Mouse (Mus musculus) heart, postnatal 0 days (tissue): ENCODE measurements at regions not wholly inside any gene's neighbourhood (a gene's known extent, or its start where the extent isn't known, plus 50 kb on each side); places are given as distances from the start of the nearest gene placed in this dataset.

Source experiments
- ATAC-seq: fragments of 200-750 bp; cut with Nextera tagmentation; 2 replicates; pipeline ENCODE4 v1.8.0; 2017; ENCODE audit warnings: low read depth, moderate number of reproducible peaks, moderate library complexity; ENCODE audit not compliant: insufficient read depth
- DNase-seq: peaks from one replicate; pipeline ENCODE4 v3.0.0-alpha.2; 2016; ENCODE audit warnings: low spot score
- H3K27ac ChIP-seq: fragments of 300-500 bp; sonication (generic); 2 replicates; pipeline ENCODE4 v1.5.1; 2014; ENCODE audit warnings: low read depth, mild to moderate bottlenecking
- H3K27me3 ChIP-seq: fragments of 300-500 bp; sonication (generic); 2 replicates; pipeline ENCODE4 v1.6.1; 2014; ENCODE audit warnings: low read length, mixed read lengths; ENCODE audit not compliant: control insufficient read depth, insufficient read depth
- H3K36me3 ChIP-seq: fragments of 300-500 bp; sonication (generic); replicated peaks from 2 replicates; pipeline ENCODE4 v1.6.1; 2014; ENCODE audit warnings: low read length, mixed read lengths; ENCODE audit not compliant: control insufficient read depth, insufficient read depth
- H3K4me1 ChIP-seq: fragments of 300-500 bp; sonication (generic); 2 replicates; pipeline ENCODE4 v1.6.1; 2014; ENCODE audit warnings: antibody characterized with exemption; ENCODE audit not compliant: control insufficient read depth, insufficient read depth
- H3K4me2 ChIP-seq: fragments of 300-500 bp; sonication (generic); 2 replicates; pipeline ENCODE4 v1.6.1; 2014; ENCODE audit warnings: low read depth, mild to moderate bottlenecking, low read length, moderate library complexity
- H3K4me3 ChIP-seq: fragments of 300-500 bp; sonication (generic); 2 replicates; pipeline ENCODE4 v1.5.1; 2014; ENCODE audit warnings: low read depth, low read length
- H3K9ac ChIP-seq: fragments of 300-500 bp; sonication (generic); replicated peaks from 2 replicates; pipeline ENCODE4 v1.6.1; 2014; ENCODE audit warnings: low read depth, low read length, mixed read lengths
- H3K9me3 ChIP-seq: fragments of 300-500 bp; sonication (generic); replicated peaks from 2 replicates; pipeline ENCODE4 v1.6.1; 2016; ENCODE audit warnings: low read length; ENCODE audit not compliant: control insufficient read depth
- CTCF ChIP-seq: IDR thresholded peaks from 2 replicates; pipeline ENCODE4 v1.5.1; 2016; ENCODE audit warnings: antibody characterized with exemption, control low read depth, low read depth
- EP300 ChIP-seq: IDR thresholded peaks from 2 replicates; pipeline ENCODE4 v1.6.1; 2016; ENCODE audit warnings: antibody characterized with exemption, low read depth
- WGBS: fragments of 180-500 bp; shearing (Covaris S2); extraction: QIAGEN DNeasy Blood & Tissue Kit; methylation state at CpG from one replicate; pipeline ENCODE4 v1.1.7; 2014; 5-methylcytosine and 5-hydroxymethylcytosine counted together

DNA sequence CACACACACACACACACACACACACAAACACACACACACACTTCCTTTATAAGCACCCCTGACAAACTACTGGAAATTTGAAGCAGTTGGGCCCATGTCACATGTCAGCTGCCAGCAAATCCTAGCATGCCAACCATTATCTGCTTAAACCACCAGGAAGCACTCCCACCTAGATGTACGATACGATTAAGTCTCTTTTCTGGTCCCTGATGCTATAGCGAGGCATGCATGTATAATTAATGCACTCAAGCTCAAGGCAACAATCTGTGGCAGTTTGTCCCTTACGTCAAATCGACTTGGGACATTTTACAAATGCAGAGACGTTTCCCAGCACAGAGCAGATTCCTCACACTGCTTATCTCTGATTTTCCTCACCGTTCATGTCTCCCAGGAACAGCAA lies 673.2 kb downstream of the Sorcs1 start:
- no peaks in the 10 kb centered on the region for H3K4me1 ChIP-seq
- H3K4me3 ChIP-seq = no peak overlapping the region
- TF ChIP-seq CTCF = no peak
- TF ChIP-seq EP300 = no peak
- ATAC-seq (no peak), DNase-seq (no peak)
- WGBS = 22% methylated on average over 7 of the region's 7 CpGs
- H3K27me3 ChIP-seq = no peaks in the 10 kb centered on the region
- H3K27ac ChIP-seq = no peak overlapping the region
- no peak overlapping the region for H3K9ac ChIP-seq
- H3K9me3 ChIP-seq = no peaks in the 10 kb centered on the region
- H3K4me2 ChIP-seq = no peak overlapping the region
- H3K36me3 ChIP-seq = no peaks in the 10 kb centered on the region

DNA sequence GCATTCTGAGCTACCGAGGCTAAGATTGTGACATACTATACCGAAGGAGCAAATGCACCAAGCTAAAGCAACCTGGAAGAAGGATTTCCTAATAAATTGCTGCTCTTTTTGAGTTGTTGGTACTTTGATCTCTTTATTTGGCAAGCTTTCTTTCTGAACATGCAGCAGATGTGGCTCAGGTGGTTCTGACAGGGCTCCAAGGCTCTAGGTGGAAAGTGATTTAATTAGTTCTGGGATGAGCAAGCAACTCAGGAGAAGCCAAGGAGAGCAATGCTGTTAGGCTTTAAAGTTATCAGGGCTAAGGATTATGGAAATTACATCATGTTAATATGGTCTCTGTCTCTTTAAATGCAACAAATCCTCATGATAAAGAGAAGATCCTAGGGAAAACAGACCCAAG lies 692.6 kb downstream of the Sorcs1 start:
- Histone ChIP-seq H3K4me1 (no peaks in the 10 kb centered on the region), H3K9ac (no peak overlapping the region), H3K4me3 (no peak overlapping the region), H3K36me3 (no peaks in the 10 kb centered on the region), H3K9me3 (no peaks in the 10 kb centered on the region), H3K27ac (no peak overlapping the region), H3K27me3 (no peaks in the 10 kb centered on the region), H3K4me2 (no peak overlapping the region)
- 62% methylated on average over 2 of the region's 2 CpGs for WGBS
- DNase-seq (no peak), ATAC-seq (no peak)
- TF ChIP-seq CTCF = no peak
- no peak for TF ChIP-seq EP300

- no peak for TF ChIP-seq EP300
- TF ChIP-seq CTCF = no peak
- ATAC-seq = no peak
- DNase-seq = no peak
- H3K27ac ChIP-seq = no peak overlapping the region
- 61% methylated on average over 6 of the region's 6 CpGs for WGBS
- no peaks in the 10 kb centered on the region for H3K36me3 ChIP-seq
- H3K4me2 ChIP-seq = no peak overlapping the region
- no peaks in the 10 kb centered on the region for H3K4me1 ChIP-seq
- no peak overlapping the region for H3K4me3 ChIP-seq
- H3K9ac ChIP-seq = no peak overlapping the region
- no peaks in the 10 kb centered on the region for H3K27me3 ChIP-seq
- no peaks in the 10 kb centered on the region for H3K9me3 ChIP-seq
Measured at GRCm38 (mm10) chr19:49966284-49966841, 712.1 kb downstream of the Sorcs1 start.

DNA sequence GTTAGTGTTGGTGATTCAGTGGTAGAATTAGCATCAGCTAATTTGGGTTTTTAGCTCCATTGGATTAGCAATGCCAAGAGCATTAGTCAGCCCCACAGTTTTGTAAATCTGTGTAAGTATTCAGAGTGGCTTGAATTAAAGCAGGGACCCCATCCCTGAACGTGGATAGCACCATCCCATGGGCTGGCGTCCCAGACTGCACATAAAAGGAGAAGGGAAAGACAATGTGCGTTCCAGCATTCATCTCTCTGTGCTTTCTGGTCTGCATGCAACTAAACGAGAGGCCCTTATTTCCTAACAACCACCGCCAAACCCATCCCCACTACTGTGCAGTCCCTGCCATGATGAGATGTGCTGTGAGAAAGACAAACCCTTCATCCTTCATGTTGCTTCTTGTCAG lies 713.8 kb downstream of the Sorcs1 start:
- H3K36me3 ChIP-seq = no peaks in the 10 kb centered on the region
- H3K27ac ChIP-seq = no peak overlapping the region
- no peak overlapping the region for H3K9ac ChIP-seq
- TF ChIP-seq CTCF (no peak), EP300 (no peak)
- DNase-seq (no peak), ATAC-seq (no peak)
- H3K9me3 ChIP-seq = no peaks in the 10 kb centered on the region
- H3K27me3 ChIP-seq = no peaks in the 10 kb centered on the region
- H3K4me1 ChIP-seq = no peaks in the 10 kb centered on the region
- no peak overlapping the region for H3K4me2 ChIP-seq
- 70% methylated on average over 5 of the region's 5 CpGs for WGBS
- H3K4me3 ChIP-seq = no peak overlapping the region

- H3K9ac ChIP-seq = no peak overlapping the region
- H3K4me2 ChIP-seq = no peak overlapping the region
- ATAC-seq = no peak
- 37% methylated on average over 5 of the region's 5 CpGs for WGBS
- no peak for TF ChIP-seq EP300
- H3K4me1 ChIP-seq = no peaks in the 10 kb centered on the region
- no peaks in the 10 kb centered on the region for H3K36me3 ChIP-seq
- no peak for DNase-seq
- H3K9me3 ChIP-seq = no peaks in the 10 kb centered on the region
- H3K27me3 ChIP-seq = no peaks in the 10 kb centered on the region
- H3K27ac ChIP-seq = no peak overlapping the region
- H3K4me3 ChIP-seq = no peak overlapping the region
Measured at GRCm38 (mm10) chr19:49958517-49958916, 719.9 kb downstream of the Sorcs1 start.

- no peak overlapping the region for H3K9ac ChIP-seq
- no peaks in the 10 kb centered on the region for H3K9me3 ChIP-seq
- WGBS = 34% methylated on average over 3 of the region's 3 CpGs
- H3K4me3 ChIP-seq = no peak overlapping the region
- H3K4me1 ChIP-seq = no peaks in the 10 kb centered on the region
- no peak for ATAC-seq
- H3K36me3 ChIP-seq = no peaks in the 10 kb centered on the region
- no peak for TF ChIP-seq CTCF
- TF ChIP-seq EP300 = no peak
- no peak for DNase-seq
- no peak overlapping the region for H3K4me2 ChIP-seq
- H3K27ac ChIP-seq = no peak overlapping the region
- no peaks in the 10 kb centered on the region for H3K27me3 ChIP-seq
Measured at GRCm38 (mm10) chr19:49931202-49931601, 747.2 kb downstream of the Sorcs1 start.
